Mouse (Mus musculus): ENCODE measurements around the gene Nckap5.

- TF ChIP-seq CTCF (IDR thresholded peaks at IDR 0.05; ENCODE audit: low read depth, low read length) (no peak), POLR2A (IDR thresholded peaks at IDR 0.05; ENCODE audit: insufficient read depth, low read length) (no peak), EP300 (IDR thresholded peaks at IDR 0.05; ENCODE audit: insufficient read depth, low read depth, low read length) (no peak)
Observed at GRCm38 (mm10) chr1:126686678-126687077, 143.9 kb downstream of the Nckap5 start.

Data from ES-Bruce4 (cell line).